Mouse (Mus musculus) heart, embryonic 13.5 days (tissue): Measurements from ENCODE around the gene Itgb7. TPM values are rescaled to one million over a fixed set of nuclear protein-coding genes. Genes with fewer than 3 reads are reported as not detected.

Experiments used
- ATAC-seq: fragments of 200-750 bp; cut with Nextera tagmentation; 2 replicates; pipeline ENCODE4 v1.8.0; 2017; ENCODE audit warnings: moderate TSS enrichment; ENCODE audit not compliant: insufficient number of reproducible peaks, low FRiP score, low TSS enrichment; ENCODE audit errors: extremely low read depth
- H3K27ac ChIP-seq: fragments of 300-500 bp; sonication (generic); replicated peaks from 2 replicates; pipeline ENCODE4 v1.5.1; 2015; ENCODE audit warnings: moderate library complexity, mild to moderate bottlenecking, inconsistent platforms
- H3K27me3 ChIP-seq: fragments of 300-500 bp; sonication (generic); replicated peaks from 2 replicates; pipeline ENCODE4 v1.6.1; 2015; ENCODE audit warnings: mild to moderate bottlenecking, inconsistent platforms
- H3K36me3 ChIP-seq: fragments of 300-500 bp; sonication (generic); 2 replicates; pipeline ENCODE4 v1.6.1; 2015; ENCODE audit warnings: mild to moderate bottlenecking, inconsistent platforms
- H3K4me1 ChIP-seq: fragments of 300-500 bp; sonication (generic); 2 replicates; pipeline ENCODE4 v1.6.1; 2015; ENCODE audit warnings: inconsistent platforms
- H3K4me2 ChIP-seq: fragments of 300-500 bp; sonication (generic); 2 replicates; pipeline ENCODE4 v1.6.1; 2015; ENCODE audit warnings: inconsistent platforms, mild to moderate bottlenecking, moderate library complexity
- H3K4me3 ChIP-seq: fragments of 300-500 bp; sonication (generic); 2 replicates; pipeline ENCODE4 v1.5.1; 2015; ENCODE audit warnings: moderate library complexity, mild to moderate bottlenecking, inconsistent platforms
- H3K9ac ChIP-seq: fragments of 300-500 bp; sonication (generic); 2 replicates; pipeline ENCODE4 v1.6.1; 2015; ENCODE audit warnings: inconsistent platforms, mild to moderate bottlenecking, moderate library complexity
- H3K9me3 ChIP-seq: fragments of 300-500 bp; sonication (generic); 2 replicates; pipeline ENCODE4 v1.6.1; 2016; ENCODE audit warnings: inconsistent platforms
- WGBS: fragments of 180-500 bp; shearing (Covaris S2); methylation state at CpG from one replicate; pipeline ENCODE4 v1.1.7; 2015; ENCODE audit warnings: mixed read lengths; 5-methylcytosine and 5-hydroxymethylcytosine counted together
- polyA plus RNA-seq: library from polyadenylated mRNA; unstranded; fragments of >200 nt; fragmentation: Nextera tagmentation; extraction: Ambion mirVana; gene quantifications from 2 replicates; pipeline ENCODE4 v1.2.1, GENCODE M21; 2015

Itgb7 gene
- polyA plus RNA-seq, 1 experiment from 2014 or later = 0.78 TPM

DNA sequence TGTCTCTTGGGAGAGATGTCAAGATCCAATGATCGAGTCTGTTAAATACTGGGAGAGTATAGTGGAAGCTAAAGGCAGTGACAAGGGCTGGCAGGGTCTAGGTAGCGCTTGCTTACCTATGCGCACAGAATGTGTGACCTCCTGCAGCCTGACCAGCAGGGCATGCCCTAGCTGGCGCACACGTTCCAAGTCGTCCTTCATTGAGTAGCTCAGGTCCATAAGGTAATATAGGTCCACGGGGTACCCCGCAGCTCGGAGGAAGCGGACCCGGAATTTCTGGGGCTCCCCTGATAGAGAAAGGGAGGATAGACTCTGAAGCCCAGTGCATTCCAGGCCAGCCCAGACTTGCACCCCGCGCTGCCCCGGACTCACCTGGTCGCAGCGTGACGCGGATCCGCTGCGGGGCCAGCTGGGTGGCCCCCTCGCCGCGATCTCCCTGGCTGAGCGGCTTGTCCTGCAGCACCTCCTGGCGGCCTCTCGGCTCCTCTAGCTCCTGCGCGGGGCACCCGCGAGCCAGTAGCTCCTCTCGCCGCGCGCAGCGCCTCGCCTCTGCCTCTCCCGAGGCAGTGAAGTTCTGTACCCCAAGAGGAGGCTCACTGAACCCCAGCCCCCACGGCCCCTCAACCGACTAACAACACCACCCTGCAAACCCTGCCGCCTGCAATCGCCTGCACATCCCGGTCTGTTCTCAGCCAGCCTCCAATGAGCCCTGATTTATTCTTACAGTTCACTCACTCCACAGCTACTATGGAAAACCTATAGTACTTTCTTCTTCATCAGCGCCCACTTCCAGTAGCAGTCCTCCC is 7.4 kb downstream of the Itgb7 start:
- Histone ChIP-seq H3K4me3 (peak overlapping the region; percentile 53), H3K27me3 (peaks cover 36% of the 10 kb centered on the region), H3K4me2 (peak overlapping the region; percentile 85), H3K9me3 (no peaks in the 10 kb centered on the region), H3K9ac (peak overlapping the region; percentile 80), H3K27ac (no peak overlapping the region), H3K36me3 (no peaks in the 10 kb centered on the region), H3K4me1 (peaks cover 14% of the 10 kb centered on the region)
- ATAC-seq = peak; percentile 72; the same call in 1 of the 2 replicates
- 3% methylated on average over 43 of the region's 43 CpGs for WGBS

DNA sequence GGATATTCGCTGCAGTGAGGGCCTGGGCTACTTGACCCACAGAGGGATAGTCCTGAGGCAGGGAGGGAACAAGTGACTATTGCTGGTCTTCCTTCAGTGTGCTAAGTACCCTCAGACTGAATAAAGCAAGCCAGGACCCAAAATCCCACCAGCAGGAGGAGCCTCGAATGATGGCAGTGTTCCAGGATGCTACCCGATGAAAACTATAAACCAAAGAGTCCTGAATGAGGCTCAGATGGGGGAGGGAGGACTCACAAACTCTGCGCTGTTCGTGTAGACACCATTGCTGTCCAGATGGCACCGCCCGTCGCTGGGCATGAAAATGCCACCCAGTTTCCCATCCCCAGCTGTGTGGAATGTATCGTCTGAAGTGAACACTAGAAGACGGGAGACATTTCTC is 9.4 kb downstream of the Itgb7 start:
- Histone ChIP-seq H3K9ac (no peak overlapping the region), H3K9me3 (no peaks in the 10 kb centered on the region), H3K4me1 (peaks cover 14% of the 10 kb centered on the region), H3K36me3 (0 out of 2 replicates have a peak, but pooled peaks cover under 1% of the 10 kb centered on the region), H3K4me3 (no peak overlapping the region), H3K27me3 (peaks cover 31% of the 10 kb centered on the region), H3K4me2 (no peak overlapping the region), H3K27ac (no peak overlapping the region)
- WGBS = 57% methylated on average over 10 of the region's 10 CpGs
- ATAC-seq = no peak

DNA sequence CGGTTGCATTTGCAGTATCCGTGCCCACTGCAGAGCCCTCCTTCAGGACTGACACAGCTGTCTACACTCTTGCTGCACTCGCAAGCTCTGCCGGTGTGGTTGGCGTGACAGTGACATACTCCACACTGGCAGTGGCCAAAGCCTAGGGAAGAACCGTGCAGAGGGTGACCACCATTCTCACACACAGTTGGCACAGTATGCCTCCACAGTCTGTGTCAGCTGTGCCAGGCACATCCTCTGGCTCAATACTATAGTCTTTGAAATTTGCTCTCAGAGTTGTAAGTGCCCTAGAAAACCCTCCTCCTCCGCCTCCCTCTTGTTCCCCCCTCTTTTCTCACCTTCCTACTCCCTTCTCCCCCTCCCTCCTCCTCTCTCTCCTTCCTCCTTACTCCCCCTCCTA is 14.4 kb downstream of the Itgb7 start:
- Histone ChIP-seq H3K27me3 (peaks cover 6% of the 10 kb centered on the region), H3K4me3 (no peak overlapping the region), H3K27ac (no peak overlapping the region), H3K9me3 (no peaks in the 10 kb centered on the region), H3K4me2 (no peak overlapping the region), H3K4me1 (peaks cover 5% of the 10 kb centered on the region; the same call in 1 of the 2 replicates), H3K9ac (no peak overlapping the region), H3K36me3 (peaks cover 43% of the 10 kb centered on the region)
- ATAC-seq = no peak
- WGBS = 67% methylated on average over 7 of the region's 7 CpGs

DNA sequence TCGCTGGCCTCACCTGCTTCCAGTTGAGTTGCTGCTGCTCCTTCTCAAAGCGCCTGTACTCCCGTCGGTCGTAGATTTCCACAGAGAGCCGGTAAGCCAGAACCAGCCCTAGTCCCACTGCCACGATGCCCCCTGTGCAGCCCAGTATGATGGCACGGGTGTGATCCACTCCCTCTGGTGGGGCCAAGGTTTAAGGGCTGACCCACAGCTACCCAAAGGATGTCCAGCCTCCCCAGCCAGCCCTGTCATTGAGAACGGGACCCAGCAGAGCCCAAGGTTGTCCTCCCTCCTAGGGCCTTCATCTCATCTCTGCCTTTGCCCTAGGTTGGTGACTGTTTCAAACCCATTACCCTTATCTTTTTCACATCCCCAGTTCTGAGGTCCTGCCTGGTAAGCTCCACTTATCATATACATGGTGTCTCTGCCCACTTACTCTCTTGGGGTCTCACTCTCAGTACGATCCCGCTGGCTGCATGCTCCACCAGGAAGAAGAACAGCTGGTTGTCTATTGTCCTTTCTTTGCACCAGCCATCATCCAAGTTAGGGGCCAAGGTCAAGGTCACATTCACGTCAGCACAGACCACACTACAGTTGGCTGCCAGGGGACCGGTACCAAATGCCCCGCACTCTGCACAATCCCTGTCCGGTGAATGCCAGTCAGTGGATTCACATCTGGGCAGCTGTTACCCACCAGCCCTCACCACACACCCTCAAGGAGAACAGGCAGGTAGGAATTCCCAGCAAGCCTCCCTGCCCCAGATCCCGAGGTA is 15.1 kb downstream of the Itgb7 start:
- H3K36me3 ChIP-seq = peaks cover 50% of the 10 kb centered on the region
- ATAC-seq = no peak

DNA sequence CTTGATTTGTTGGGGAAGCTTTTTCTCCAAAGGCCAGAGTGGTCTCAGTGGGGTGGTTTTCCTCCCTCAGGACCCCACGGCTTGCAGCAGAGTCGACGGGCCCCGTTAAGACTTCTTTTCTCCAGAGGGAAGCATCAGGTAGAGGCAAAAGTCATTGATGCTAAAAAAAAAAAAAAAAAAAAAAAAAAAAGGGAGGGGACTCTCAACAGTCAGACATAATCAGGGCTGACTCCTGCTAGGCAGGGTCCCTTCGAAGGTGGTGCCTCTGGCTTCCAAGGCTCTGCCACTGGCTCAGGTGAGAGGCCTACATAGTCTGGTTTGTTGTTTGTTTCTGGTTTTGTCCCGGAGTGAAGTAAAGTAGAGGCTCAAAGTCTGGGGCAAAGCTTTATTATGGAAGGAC is 16.1 kb downstream of the Itgb7 start:
- Histone ChIP-seq H3K4me1 (peaks cover 11% of the 10 kb centered on the region; the same call in 1 of the 2 replicates), H3K4me2 (no peak overlapping the region), H3K9ac (no peak overlapping the region), H3K27me3 (no peaks in the 10 kb centered on the region), H3K4me3 (no peak overlapping the region), H3K9me3 (no peaks in the 10 kb centered on the region), H3K36me3 (peaks cover 60% of the 10 kb centered on the region), H3K27ac (no peak overlapping the region)
- WGBS = 59% methylated on average over 6 of the region's 6 CpGs
- ATAC-seq = no peak

More for the DNA sequence above, 15.1 kb downstream of the Itgb7 start:
- Histone ChIP-seq H3K4me2 (no peak overlapping the region), H3K9me3 (no peaks in the 10 kb centered on the region), H3K4me3 (no peak overlapping the region), H3K9ac (no peak overlapping the region), H3K4me1 (peaks cover 9% of the 10 kb centered on the region; the same call in 1 of the 2 replicates), H3K27me3 (no peaks in the 10 kb centered on the region), H3K27ac (no peak overlapping the region)
- WGBS = 73% methylated on average over 16 of the region's 16 CpGs

DNA sequence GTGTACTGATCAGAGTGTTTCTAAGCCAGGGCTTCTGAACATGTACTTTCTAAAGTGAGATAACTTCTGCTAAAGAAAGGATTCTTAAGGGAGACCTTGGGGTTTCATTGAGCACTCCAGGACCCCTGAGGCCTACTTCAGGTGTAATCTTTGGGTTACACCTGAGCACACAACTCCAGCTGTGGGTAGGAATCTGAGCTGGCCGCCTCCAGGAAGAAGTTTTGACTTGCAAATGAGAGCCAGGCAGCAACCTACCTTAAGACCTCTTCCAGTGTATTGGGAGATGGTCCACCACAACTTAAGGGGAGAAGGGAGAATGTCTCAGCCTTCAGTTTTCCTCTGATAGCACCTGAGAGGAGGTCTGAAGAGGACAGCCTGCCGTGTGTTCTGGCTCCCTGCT is 17.6 kb downstream of the Itgb7 start:
- no peak for ATAC-seq
- 47% methylated on average over 2 of the region's 2 CpGs for WGBS
- no peaks in the 10 kb centered on the region for H3K9me3 ChIP-seq
- no peak overlapping the region for H3K9ac ChIP-seq
- H3K36me3 ChIP-seq = peaks cover 75% of the 10 kb centered on the region
- H3K27ac ChIP-seq = no peak overlapping the region
- no peak overlapping the region for H3K4me3 ChIP-seq
- H3K4me2 ChIP-seq = no peak overlapping the region
- no peaks in the 10 kb centered on the region for H3K27me3 ChIP-seq
- peaks cover 11% of the 10 kb centered on the region; the same call in 1 of the 2 replicates for H3K4me1 ChIP-seq

DNA sequence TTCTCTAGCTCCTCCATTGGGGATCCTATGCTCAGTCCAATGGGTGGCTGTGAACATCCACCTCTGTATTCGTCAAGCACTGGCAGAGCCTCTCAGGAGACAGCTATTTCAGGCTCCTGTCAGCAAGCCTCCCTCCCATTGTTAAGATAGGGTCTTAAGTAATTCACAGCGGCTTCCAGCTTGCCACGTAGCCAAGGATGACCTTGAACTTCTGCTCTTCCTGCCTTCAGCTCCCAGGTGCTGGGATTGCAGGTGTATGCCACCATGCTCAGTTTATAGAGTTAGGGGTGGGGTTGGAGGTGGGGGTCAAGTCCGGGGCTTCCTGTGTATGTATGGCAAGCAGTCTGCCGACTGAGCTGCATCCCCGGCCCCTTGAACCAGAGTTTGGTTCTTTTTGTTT is 19.8 kb downstream of the Itgb7 start:
- Histone ChIP-seq H3K4me2 (no peak overlapping the region), H3K4me3 (no peak overlapping the region), H3K9ac (no peak overlapping the region), H3K9me3 (no peaks in the 10 kb centered on the region), H3K27ac (no peak overlapping the region; the same call in 1 of the 2 replicates), H3K36me3 (peaks cover 92% of the 10 kb centered on the region), H3K27me3 (no peaks in the 10 kb centered on the region), H3K4me1 (peaks cover 12% of the 10 kb centered on the region)
- ATAC-seq = no peak
- 64% methylated on average over 6 of the region's 6 CpGs for WGBS

DNA sequence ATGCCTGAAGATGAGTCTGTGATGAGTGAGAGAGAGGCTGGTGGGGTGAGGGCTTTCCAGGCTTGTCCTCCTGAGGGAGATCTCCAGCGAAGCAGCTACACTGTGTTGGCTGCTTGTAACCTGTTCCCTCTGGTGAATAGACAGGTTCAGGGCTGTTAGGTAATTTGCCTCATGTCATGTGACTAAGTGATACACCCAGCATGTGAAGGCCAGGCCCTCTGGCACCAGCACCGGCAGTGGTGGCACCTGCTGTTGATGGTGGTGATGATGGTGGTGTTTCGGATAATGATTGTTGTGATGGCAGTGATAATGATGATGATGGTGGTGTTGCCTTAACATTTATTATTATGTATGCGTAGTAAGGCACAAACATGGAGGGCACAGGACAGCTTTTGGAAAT is 20.9 kb downstream of the Itgb7 start:
- Histone ChIP-seq H3K4me3 (no peak overlapping the region), H3K4me2 (no peak overlapping the region), H3K27ac (no peak overlapping the region), H3K4me1 (peaks cover 17% of the 10 kb centered on the region), H3K9me3 (no peaks in the 10 kb centered on the region), H3K36me3 (peaks cover 93% of the 10 kb centered on the region), H3K27me3 (no peaks in the 10 kb centered on the region), H3K9ac (no peak overlapping the region)
- ATAC-seq = no peak
- 91% methylated on average over 4 of the region's 4 CpGs for WGBS

DNA sequence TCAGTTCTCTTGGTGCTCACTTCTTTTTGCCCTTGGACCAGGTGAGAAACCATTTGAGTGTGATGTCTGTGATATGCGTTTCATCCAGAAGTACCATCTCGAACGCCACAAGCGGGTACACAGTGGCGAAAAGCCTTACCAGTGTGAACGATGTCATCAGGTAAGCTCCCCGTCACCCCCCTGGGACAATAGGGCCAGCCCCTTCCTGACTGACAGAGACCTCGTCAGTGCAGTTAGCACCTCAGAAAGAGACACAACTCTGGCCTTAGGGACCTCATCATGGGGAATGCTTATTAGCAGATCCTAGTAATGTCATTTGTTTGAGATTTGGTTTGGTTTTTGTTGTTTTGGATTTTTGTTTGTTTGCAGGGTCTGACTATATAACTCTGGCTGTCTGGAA is 22.6 kb downstream of the Itgb7 start:
- no peaks in the 10 kb centered on the region for H3K27me3 ChIP-seq
- H3K9ac ChIP-seq = no peak overlapping the region
- peaks cover 34% of the 10 kb centered on the region for H3K4me1 ChIP-seq
- no peak overlapping the region for H3K4me2 ChIP-seq
- no peaks in the 10 kb centered on the region for H3K9me3 ChIP-seq
- peaks cover 93% of the 10 kb centered on the region for H3K36me3 ChIP-seq
- no peak for ATAC-seq
- WGBS = 92% methylated on average over 8 of the region's 8 CpGs
- no peak overlapping the region for H3K27ac ChIP-seq
- H3K4me3 ChIP-seq = no peak overlapping the region

DNA sequence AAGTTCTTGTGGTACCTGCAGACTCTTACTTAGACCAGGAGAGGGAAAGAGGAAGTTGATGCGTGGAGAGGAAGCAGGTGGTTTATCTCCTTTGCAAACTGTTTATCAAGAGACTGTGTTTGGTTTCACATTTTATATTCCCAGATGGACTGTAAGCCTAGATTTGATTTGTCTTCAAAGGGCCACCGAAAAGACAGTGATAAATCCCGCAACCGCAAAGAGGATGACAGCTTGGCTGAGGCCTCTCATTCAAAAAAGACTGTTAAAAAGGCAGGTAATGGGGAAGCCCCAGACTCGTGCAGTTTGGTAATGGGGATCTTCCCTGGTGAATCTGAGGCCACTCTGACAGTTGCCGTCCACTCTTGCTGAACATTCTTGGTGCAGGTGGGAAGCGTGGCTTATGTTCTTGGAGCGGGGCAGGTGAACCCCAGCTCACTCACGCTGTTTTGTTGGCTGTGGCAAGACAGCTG is 23.6 kb downstream of the Itgb7 start:
- Histone ChIP-seq H3K27me3 (no peaks in the 10 kb centered on the region), H3K4me3 (no peak overlapping the region), H3K4me1 (peaks cover 34% of the 10 kb centered on the region), H3K9ac (no peak overlapping the region; the same call in 1 of the 2 replicates), H3K27ac (no peak overlapping the region), H3K9me3 (no peaks in the 10 kb centered on the region), H3K4me2 (no peak overlapping the region), H3K36me3 (peaks cover 83% of the 10 kb centered on the region)
- 76% methylated on average over 9 of the region's 9 CpGs for WGBS
- ATAC-seq = no peak

DNA sequence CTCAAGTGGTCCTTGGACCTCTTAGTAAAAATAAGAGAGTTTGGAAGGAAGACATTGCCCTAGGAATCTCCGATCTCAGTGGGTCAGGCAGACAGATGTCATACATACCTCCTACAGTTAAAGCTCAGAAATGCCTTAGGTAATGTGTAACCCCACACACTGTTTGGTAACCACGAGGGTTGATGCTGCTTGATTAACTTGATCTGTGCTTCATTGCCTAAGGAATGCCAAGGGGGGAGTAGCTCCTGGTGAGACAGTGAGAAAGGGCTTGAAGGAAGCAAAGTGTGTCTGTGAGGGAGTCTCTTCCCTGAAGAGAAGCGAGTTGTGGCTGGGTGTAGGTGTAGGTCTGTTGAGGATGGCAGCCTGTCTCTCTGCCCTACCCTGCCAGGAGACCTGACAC is 24.4 kb downstream of the Itgb7 start:
- Histone ChIP-seq H3K4me3 (no peak overlapping the region), H3K9ac (no peak overlapping the region; the same call in 1 of the 2 replicates), H3K9me3 (no peaks in the 10 kb centered on the region), H3K4me2 (no peak overlapping the region), H3K36me3 (peaks cover 75% of the 10 kb centered on the region), H3K4me1 (peaks cover 39% of the 10 kb centered on the region), H3K27ac (no peak overlapping the region), H3K27me3 (no peaks in the 10 kb centered on the region)
- no peak for ATAC-seq
- 82% methylated on average over 3 of the region's 3 CpGs for WGBS
